Mouse (Mus musculus): Measurements from ENCODE around the gene Crym. TPM values are rescaled to one million over a fixed set of nuclear protein-coding genes. Genes with fewer than 3 reads are reported as not detected.

Gene Crym
- polyA plus RNA-seq (2012; rRNA removed), result 3.5 and 4.3 TPM in 2 replicates

GRCm38 (mm10) chr7:120201771-120202170 is at the start of gene Crym:
TSS of gene Crym (minus strand) at chr7:120202111.

GRCm38 (mm10) chr7:120203789-120204188 is 1.9 kb upstream of the Crym start, which contains the start of gene Abca14:
TSS of gene Abca14 (plus strand) at chr7:120203961.

GRCm38 (mm10) chr7:120173603-120174244 is 28.2 kb downstream of the Crym start, which contains the start of gene Anks4b:
TSS of gene Anks4b (plus strand) at chr7:120173858.

GRCm38 (mm10) chr7:120145191-120145590 is 56.7 kb downstream of the Crym start, which contains the start of gene Zp2:
TSS of gene Zp2 (minus strand) at chr7:120145291.

Other genes starting within 250 kb of the Crym start
- not detected in 2 replicates for gene Dnah3, start 106.8 kb downstream of the Crym start, polyA plus RNA-seq (2012; rRNA removed)
- 24.8 and 36.6 TPM in 2 replicates for gene Tmem159, start 99.8 kb downstream of the Crym start, polyA plus RNA-seq (2012; rRNA removed)
- 0.22 and 0.39 TPM in 2 replicates for gene Zp2, start 56.8 kb downstream of the Crym start, polyA plus RNA-seq (2012; rRNA removed)
- 7.0 and 8.9 TPM in 2 replicates for gene Anks4b, start 28.3 kb downstream of the Crym start, polyA plus RNA-seq (2012; rRNA removed)
- 0.02 TPM in 1 of 2 replicates, not detected in the other for gene Abca14, start 1.9 kb upstream of the Crym start, polyA plus RNA-seq (2012; rRNA removed)
- gene Abca15, start 126.6 kb upstream of the Crym start, polyA plus RNA-seq (2012; rRNA removed), result not detected in 2 replicates
- not detected in 2 replicates for gene Abca16, start 207.5 kb upstream of the Crym start, polyA plus RNA-seq (2012; rRNA removed)

All from colon, adult 2 months (tissue).